Mouse (Mus musculus): ENCODE measurements around the gene Duxf3.

DNA sequence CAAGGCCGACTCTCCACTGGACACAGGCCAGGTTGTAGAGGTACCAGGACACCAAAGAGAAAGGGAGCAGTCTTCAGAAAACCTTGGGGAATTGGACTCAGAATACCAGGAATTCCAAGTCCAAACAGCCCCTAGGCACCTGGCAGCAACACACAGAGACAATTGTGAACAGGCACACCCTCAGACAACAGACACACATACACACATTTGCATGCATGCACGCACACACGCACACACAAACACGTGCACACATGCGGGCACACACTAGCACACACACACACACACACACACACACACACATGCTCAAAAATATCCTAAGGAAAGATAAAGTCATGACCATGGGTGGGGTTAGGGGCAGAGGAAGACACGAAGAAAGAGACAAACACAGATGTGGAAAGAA lies 11.7 kb downstream of the Duxf3 start:
- TF ChIP-seq GATA1 (IDR thresholded peaks at IDR 0.05; ENCODE audit: borderline replicate concordance, low read length) (0 out of 3 replicates have a peak, but pooled peaks have one; percentile 12), FLI1 (IDR thresholded peaks at IDR 0.05; ENCODE audit: low read length) (no peak)

All from megakaryocyte, embryonic 14.5 days (primary cell).